Mouse (Mus musculus) heart, postnatal 36 days (tissue): ENCODE measurements around the gene Cars. TPM values are rescaled to one million over a fixed set of nuclear protein-coding genes. Genes with fewer than 3 reads are reported as not detected.
A peak's percentile ranks its signal among the peaks of the same experiment; 100 is the strongest.
"Not testable (repeated sequence)": the region's sequence is repeated elsewhere in the genome, so short reads cannot be mapped to it uniquely, and the experiment has no call there.

Experiments
- DNase-seq, 2 experiments: peaks; one replicate each; pipeline ENCODE4 v3.0.0; 2021 to 2022
- intact Hi-C: fragments of 180-260 bp; cut with DNase I; formaldehyde crosslinking; loops from one replicate; pipeline ENCODE4 v1.15.1; 2025
- total RNA-seq, 2 experiments: library from RNA; stranded (reverse); gene quantifications; 2 replicates each; pipeline ENCODE4 v1.2.3; 2021

Cars gene
- total RNA-seq, 2 experiments from 2014 or later: 22.6 to 23.6 TPM

GRCm38 (mm10) chr7:143588006-143588405 is 11.9 kb downstream of the Cars start:
- intact Hi-C loops: loop anchor here (5.0 kb wide), 1 partner anchor 159 kb away; no protein-coding TSS in a partner anchor
- DNase-seq: peak; percentile 30 to 44

GRCm38 (mm10) chr7:143587586-143587985 is 12.3 kb downstream of the Cars start:
- peak; percentile 22 to 25 for DNase-seq
- intact Hi-C loops: loop anchor here (5.0 kb wide), 1 partner anchor 160 kb away; no protein-coding TSS in a partner anchor

- intact Hi-C loops: loop anchor here (1.0 kb wide), 2 partner anchors 11 to 112 kb away; no protein-coding TSS in a partner anchor
- DNase-seq: peak; percentile 65 to 79
Measured at GRCm38 (mm10) chr7:143583956-143584355, 15.9 kb downstream of the Cars start.

- DNase-seq: no peak
- intact Hi-C loops: no loop called here
Measured at GRCm38 (mm10) chr7:143583025-143583424, 16.9 kb downstream of the Cars start.

- DNase-seq: no peak
- intact Hi-C loops: no loop called here
Measured at GRCm38 (mm10) chr7:143575751-143576150, 24.1 kb downstream of the Cars start.

- intact Hi-C loops: no loop called here
- no peak for DNase-seq
Measured at GRCm38 (mm10) chr7:143565648-143566039, 34.2 kb downstream of the Cars start.

GRCm38 (mm10) chr7:143565015-143565647 is 34.8 kb downstream of the Cars start:
- DNase-seq: no peak
- intact Hi-C loops: no loop called here

GRCm38 (mm10) chr7:143563787-143564186 is 36.1 kb downstream of the Cars start:
- no peak for DNase-seq
- intact Hi-C loops: no loop called here

- DNase-seq: no peak
Measured at GRCm38 (mm10) chr7:143557616-143558015, 42.3 kb downstream of the Cars start.

GRCm38 (mm10) chr7:143556964-143557610 is 42.8 kb downstream of the Cars start:
- DNase-seq: peak in 1 of 2 experiments; percentile 60
- intact Hi-C loops: no loop called here

More at GRCm38 (mm10) chr7:143557616-143558015, 42.3 kb downstream of the Cars start:
- intact Hi-C loops: no loop called here

- no peak for DNase-seq
- intact Hi-C loops: no loop called here
Measured at GRCm38 (mm10) chr7:143549588-143550220, 50.2 kb downstream of the Cars start.

- intact Hi-C loops: no loop called here
Measured at GRCm38 (mm10) chr7:143548976-143549457, 50.9 kb downstream of the Cars start, which contains the start of gene Nap1l4. Gene Nap1l4 (minus strand): TSS chr7:143549106.

GRCm38 (mm10) chr7:143548231-143548961 is 51.5 kb downstream of the Cars start:
- no peak for DNase-seq
- intact Hi-C loops: no loop called here

More at GRCm38 (mm10) chr7:143548976-143549457, 50.9 kb downstream of the Cars start, which contains the start of gene Nap1l4:
- peak; percentile 100 for DNase-seq

GRCm38 (mm10) chr7:143546554-143546953 is 53.3 kb downstream of the Cars start:
- intact Hi-C loops: no loop called here
- no peak for DNase-seq

- peak in 1 of 2 experiments; percentile 38 for DNase-seq
- intact Hi-C loops: no loop called here
Measured at GRCm38 (mm10) chr7:143544368-143544767, 55.5 kb downstream of the Cars start.

GRCm38 (mm10) chr7:143538671-143539070 is 61.2 kb downstream of the Cars start:
- no peak for DNase-seq
- intact Hi-C loops: no loop called here

GRCm38 (mm10) chr7:143538229-143538628 is 61.7 kb downstream of the Cars start:
- DNase-seq, intact Hi-C loops: not testable (repeated sequence)

- no peak for DNase-seq
- intact Hi-C loops: no loop called here
Measured at GRCm38 (mm10) chr7:143536251-143536650, 63.6 kb downstream of the Cars start.

GRCm38 (mm10) chr7:143533284-143533683 is 66.6 kb downstream of the Cars start:
- intact Hi-C loops: no loop called here
- DNase-seq: no peak

- no peak for DNase-seq
- intact Hi-C loops: no loop called here
Measured at GRCm38 (mm10) chr7:143532410-143532809, 67.5 kb downstream of the Cars start.
